Comparison of ENCODE assay signal across 8 mouse cellular contexts in genomic region chr11:69063413-69064201, GRCm38 (mm10). TPM values are rescaled to one million over a fixed set of nuclear protein-coding genes. Genes with fewer than 3 reads are reported as not detected.
DNase-seq lines count a peak whose midpoint lies in the region; TF ChIP-seq lines count a peak whose summit lies in the region.

No protein-coding gene starts in this region.

- WGBS in forebrain, embryonic 10.5 days: under 1% methylated on average over 31 of the region's 31 CpGs
- WGBS in macrophage (ENCODE audit: missing documents): 4% methylated on average over 29 of the region's 31 CpGs

- H3K4me3 ChIP-seq in E14TG2a.4 (replicated peaks; ENCODE audit: low read length) (peak overlapping the region; percentile 91), macrophage (ENCODE audit: inconsistent target) (peak overlapping the region; percentile 71)
- peak overlapping the region; percentile 88 for H3K4me3 ChIP-seq in forebrain, embryonic 10.5 days

- peaks cover 56% of the 10 kb centered on the region for H3K4me1 ChIP-seq in E14TG2a.4 (replicated peaks; ENCODE audit: low read depth, low read length)
- H3K4me1 ChIP-seq in forebrain, embryonic 10.5 days: peaks cover 61% of the 10 kb centered on the region

- peaks cover 19% of the 10 kb centered on the region; the same call in 1 of the 2 replicates for H3K79me2 ChIP-seq in macrophage (ENCODE audit: inconsistent target)

- no peaks in the 10 kb centered on the region for H3K9me3 ChIP-seq in E14TG2a.4 (ENCODE audit: low read length)
- H3K9me3 ChIP-seq in forebrain, embryonic 10.5 days: no peaks in the 10 kb centered on the region

- DNase-seq in brain, embryonic 14.5 days (ENCODE audit: low read depth): peak; percentile 79
- DNase-seq in forebrain, embryonic 10.5 days (ENCODE audit: extremely low spot score, low spot score): peak; percentile 95
- peak; percentile 92 for DNase-seq in heart, postnatal 4 days
- peak; percentile 84 to 86 for DNase-seq in layer of hippocampus, postnatal 25 days (ENCODE audit: extremely low spot score in 1 of 2, low spot score in 1 of 2)
- peak; percentile 75 for DNase-seq in right cerebral cortex, postnatal 14 days
- DNase-seq in urinary bladder, postnatal 36 days (ENCODE audit: low spot score in 2 of 2): peak; percentile 70 to 84

- no peak for TF ChIP-seq CTCF in E14TG2a.4 (conservative IDR thresholded peaks at IDR 0.05; ENCODE audit: low read length)
- no peak for TF ChIP-seq CTCF in brain, embryonic 14.5 days (IDR thresholded peaks at IDR 0.05; ENCODE audit: borderline replicate concordance, extremely low read depth, insufficient read depth, insufficient read length)

- peak; percentile 53; the same call in 1 of the 2 replicates for TF ChIP-seq POLR2A in brain, embryonic 14.5 days (IDR thresholded peaks at IDR 0.05; ENCODE audit: borderline replicate concordance, extremely low read depth, insufficient read depth, insufficient read length, poor library complexity, severe bottlenecking)

- peaks cover 15% of the 10 kb centered on the region for H3K27me3 ChIP-seq in E14TG2a.4 (ENCODE audit: insufficient read depth, low read length)
- 0 out of 2 replicates have a peak, but pooled peaks cover 9% of the 10 kb centered on the region for H3K27me3 ChIP-seq in forebrain, embryonic 10.5 days (ENCODE audit: poor library complexity, severe bottlenecking)

- H3K27ac ChIP-seq in forebrain, embryonic 10.5 days: peak overlapping the region; percentile 89
- peak overlapping the region; percentile 75 for H3K27ac ChIP-seq in macrophage

- H3K36me3 ChIP-seq in E14TG2a.4 (ENCODE audit: insufficient read depth, low read length): no peaks in the 10 kb centered on the region
- H3K36me3 ChIP-seq in forebrain, embryonic 10.5 days (replicated peaks): no peaks in the 10 kb centered on the region
- no peaks in the 10 kb centered on the region for H3K36me3 ChIP-seq in macrophage (ENCODE audit: inconsistent target)

RNA-seq across cellular contexts. Expression of gene Borcs6, which starts 4.1 kb away (rescaled TPM):
- 19.6 and 22.1 TPM in 2 replicates for polyA plus RNA-seq in brain, embryonic 14.5 days (2012; rRNA removed)
- polyA plus RNA-seq in forebrain, embryonic 10.5 days (2016; fragmentation: Nextera tagmentation; extraction: Ambion mirVana): 3.8 and 4.1 TPM in 2 replicates
- total RNA-seq in heart, postnatal 4 days (2021): 10 to 100 TPM; 13.8 to 14.3 TPM
- 10 to 100 TPM; 27.4 to 31.4 TPM for total RNA-seq in layer of hippocampus, postnatal 25 days (2021)
- total RNA-seq in macrophage (2018; cell fraction: chromatin; rRNA removed): 10 to 100 TPM in 17 of 26 experiments, 1 to 10 TPM in 9; 3.6 to 22.4 (median 12.0) TPM
- total RNA-seq in macrophage (2018; cell fraction: cytosol; rRNA removed): 10 to 100 TPM; 21.1 to 43.6 (median 31.0) TPM
- total RNA-seq in macrophage (2018; cell fraction: nucleus; rRNA removed): 10 to 100 TPM; 13.9 to 44.9 (median 28.3) TPM
- 11.7 to 37.1 TPM (median 15.6 TPM) in 3 replicates for polyA plus RNA-seq in macrophage (2018)

RNA-seq across cellular contexts. Expression of gene Tmem107, which starts 7.0 kb away (rescaled TPM):
- polyA plus RNA-seq in brain, embryonic 14.5 days (2012; rRNA removed): 25.6 and 35.1 TPM in 2 replicates
- 60.8 and 61.0 TPM in 2 replicates for polyA plus RNA-seq in forebrain, embryonic 10.5 days (2016; fragmentation: Nextera tagmentation; extraction: Ambion mirVana)
- total RNA-seq in heart, postnatal 4 days (2021): 1 to 10 TPM; 6.7 to 8.6 TPM
- 10 to 100 TPM; 21.1 to 21.6 TPM for total RNA-seq in layer of hippocampus, postnatal 25 days (2021)
- 1 to 10 TPM in 7 of 26 experiments, under 1 TPM in 1, not detected in 18; 0.79 to 3.1 (median 1.5) TPM for total RNA-seq in macrophage (2018; cell fraction: chromatin; rRNA removed)
- 1 to 10 TPM; 1.9 to 5.8 (median 3.9) TPM for total RNA-seq in macrophage (2018; cell fraction: cytosol; rRNA removed)
- total RNA-seq in macrophage (2018; cell fraction: nucleus; rRNA removed): 1 to 10 TPM in 18 of 26 experiments, under 1 TPM in 1, not detected in 7; 0.86 to 6.4 (median 2.7) TPM
- polyA plus RNA-seq in macrophage (2018): 4.1 to 7.3 TPM (median 4.2 TPM) in 3 replicates

RNA-seq across cellular contexts. Expression of gene Aurkb, which starts 18.2 kb away (rescaled TPM):
- 38.3 and 74.9 TPM in 2 replicates for polyA plus RNA-seq in brain, embryonic 14.5 days (2012; rRNA removed)
- polyA plus RNA-seq in forebrain, embryonic 10.5 days (2016; fragmentation: Nextera tagmentation; extraction: Ambion mirVana): 227 and 236 TPM in 2 replicates
- total RNA-seq in heart, postnatal 4 days (2021): 10 to 100 TPM; 38.0 to 43.3 TPM
- 1 to 10 TPM in 1 of 2 experiments, under 1 TPM in 1; 0.85 to 1.0 TPM for total RNA-seq in layer of hippocampus, postnatal 25 days (2021)
- 10 to 100 TPM in 7 of 26 experiments, 1 to 10 TPM in 15, under 1 TPM in 2, not detected in 2; 0.53 to 31.9 (median 6.0) TPM for total RNA-seq in macrophage (2018; cell fraction: chromatin; rRNA removed)
- total RNA-seq in macrophage (2018; cell fraction: cytosol; rRNA removed): 1 to 10 TPM; 1.8 to 7.3 (median 4.3) TPM
- total RNA-seq in macrophage (2018; cell fraction: nucleus; rRNA removed): 10 to 100 TPM in 3 of 26 experiments, 1 to 10 TPM in 21, under 1 TPM in 1, not detected in 1; 0.69 to 20.2 (median 3.6) TPM
- 4.2 to 8.5 TPM (median 7.3 TPM) in 3 replicates for polyA plus RNA-seq in macrophage (2018)

RNA-seq across cellular contexts. Expression of gene Vamp2, which starts 24.7 kb away (rescaled TPM):
- polyA plus RNA-seq in brain, embryonic 14.5 days (2012; rRNA removed): 251 and 319 TPM in 2 replicates
- polyA plus RNA-seq in forebrain, embryonic 10.5 days (2016; fragmentation: Nextera tagmentation; extraction: Ambion mirVana): 51.3 and 57.6 TPM in 2 replicates
- total RNA-seq in heart, postnatal 4 days (2021): 10 to 100 TPM; 80.2 to 84.6 TPM
- total RNA-seq in layer of hippocampus, postnatal 25 days (2021): 1,000 to 10,000 TPM in 1 of 2 experiments, 100 to 1,000 TPM in 1; 978 to 1,010 TPM
- 100 to 1,000 TPM in 20 of 26 experiments, 10 to 100 TPM in 6; 79.4 to 259 (median 167) TPM for total RNA-seq in macrophage (2018; cell fraction: chromatin; rRNA removed)
- 10 to 100 TPM; 20.1 to 40.4 (median 26.4) TPM for total RNA-seq in macrophage (2018; cell fraction: cytosol; rRNA removed)
- total RNA-seq in macrophage (2018; cell fraction: nucleus; rRNA removed): 100 to 1,000 TPM in 24 of 26 experiments, 10 to 100 TPM in 2; 83.9 to 283 (median 140) TPM
- polyA plus RNA-seq in macrophage (2018): 23.6 to 47.7 TPM (median 36.7 TPM) in 3 replicates

RNA-seq across cellular contexts. Expression of gene Per1, which starts 31.4 kb away (rescaled TPM):
- polyA plus RNA-seq in brain, embryonic 14.5 days (2012; rRNA removed): 12.2 and 16.3 TPM in 2 replicates
- polyA plus RNA-seq in forebrain, embryonic 10.5 days (2016; fragmentation: Nextera tagmentation; extraction: Ambion mirVana): 7.3 and 9.0 TPM in 2 replicates
- 10 to 100 TPM; 42.6 to 55.6 TPM for total RNA-seq in heart, postnatal 4 days (2021)
- total RNA-seq in layer of hippocampus, postnatal 25 days (2021): 10 to 100 TPM; 70.1 to 89.0 TPM
- 100 to 1,000 TPM in 3 of 26 experiments, 10 to 100 TPM in 20, 1 to 10 TPM in 3; 2.1 to 182 (median 41.9) TPM for total RNA-seq in macrophage (2018; cell fraction: chromatin; rRNA removed)
- 10 to 100 TPM in 18 of 26 experiments, 1 to 10 TPM in 8; 1.2 to 30.8 (median 12.4) TPM for total RNA-seq in macrophage (2018; cell fraction: cytosol; rRNA removed)
- 100 to 1,000 TPM in 2 of 26 experiments, 10 to 100 TPM in 19, 1 to 10 TPM in 5; 3.2 to 114 (median 23.5) TPM for total RNA-seq in macrophage (2018; cell fraction: nucleus; rRNA removed)
- 8.8 to 17.5 TPM (median 11.6 TPM) in 3 replicates for polyA plus RNA-seq in macrophage (2018)

Comparison
In these comparisons a context has a peak if more than half of its experiments do, and no peak if none do; other contexts are left out.
1. Peak in every context shown above with its lines: DNase-seq, H3K4me3 ChIP-seq and H3K27ac ChIP-seq.